Mouse (Mus musculus): ENCODE results near the gene 9930104L06Rik.

Gene 9930104L06Rik

DNA sequence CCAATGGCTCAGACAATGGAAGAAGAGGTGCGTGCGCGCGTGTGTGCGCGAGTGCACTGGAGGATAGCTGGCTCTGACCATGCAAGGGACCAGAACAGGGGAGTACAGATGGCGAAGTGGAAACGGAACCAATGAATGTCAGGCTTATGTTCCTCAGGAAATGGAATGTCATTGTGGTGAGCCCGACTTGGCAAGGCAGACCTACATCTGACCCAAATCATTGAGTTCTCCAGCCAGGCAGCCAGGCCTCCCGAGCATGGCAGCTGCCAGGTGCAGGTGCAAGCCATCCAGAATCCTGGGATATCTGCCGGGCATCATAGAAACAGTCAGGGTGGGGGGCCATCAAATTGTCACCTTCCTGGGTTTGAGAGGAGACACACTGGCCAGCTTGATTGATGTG lies 24.1 kb downstream of the 9930104L06Rik start:
- DNase-seq, result no peak

DNA sequence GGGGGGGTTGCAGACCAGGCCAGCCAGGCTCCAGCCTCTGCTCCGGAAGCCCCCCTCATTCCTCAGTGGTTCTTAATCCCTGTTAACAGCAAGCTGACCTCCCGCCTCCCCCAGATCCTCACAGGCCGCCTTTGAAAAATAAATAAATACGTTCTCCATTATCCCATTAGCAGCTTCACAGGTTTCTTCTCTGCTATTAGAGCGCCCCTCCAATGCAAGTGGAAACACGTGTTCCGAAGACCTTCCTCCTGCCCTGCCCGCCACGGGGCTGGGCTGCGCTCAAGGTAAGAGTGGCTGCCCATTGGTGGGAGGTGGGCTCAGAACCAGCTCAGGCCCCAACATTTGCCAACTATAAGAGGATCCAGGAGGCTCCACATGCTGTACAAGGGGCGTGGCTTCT lies 25.7 kb downstream of the 9930104L06Rik start:
- DNase-seq, result no peak

GRCm38 (mm10) chr4:124964912-124965599 lies 28.2 kb downstream of the 9930104L06Rik start:
- peak; percentile 76 for DNase-seq

DNA sequence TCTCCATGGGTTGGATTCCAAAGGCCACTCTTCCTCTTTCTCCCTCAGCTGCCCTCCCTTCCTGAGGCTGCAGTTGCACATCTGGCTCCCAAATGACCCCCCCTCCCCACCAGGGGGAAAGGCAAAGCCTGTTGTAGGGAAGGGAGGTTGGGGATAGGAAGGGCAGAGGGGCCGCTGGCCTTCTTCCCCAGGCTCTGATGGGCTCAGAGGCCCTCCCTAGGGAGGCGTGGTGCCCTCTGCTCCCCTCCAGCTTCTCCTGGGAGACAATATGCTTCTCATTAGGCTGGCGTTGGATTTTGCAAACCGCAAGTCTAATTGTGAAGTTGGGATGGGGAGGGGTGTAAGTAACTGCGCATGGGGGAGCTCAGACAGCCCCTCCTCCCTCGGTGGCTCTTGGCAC lies 31.9 kb downstream of the 9930104L06Rik start:
- DNase-seq, result peak; percentile 52

GRCm38 (mm10) chr4:124969219-124969848 lies 32.5 kb downstream of the 9930104L06Rik start:
- DNase-seq, result no peak

GRCm38 (mm10) chr4:124970194-124970593 lies 33.3 kb downstream of the 9930104L06Rik start:
- DNase-seq, result no peak

GRCm38 (mm10) chr4:124970677-124971076 lies 33.8 kb downstream of the 9930104L06Rik start:
- DNase-seq, result peak; percentile 34

GRCm38 (mm10) chr4:124971094-124971493 lies 34.2 kb downstream of the 9930104L06Rik start:
- no peak for DNase-seq

- peak; percentile 79 for DNase-seq
Observed at GRCm38 (mm10) chr4:124972316-124972715, 35.5 kb downstream of the 9930104L06Rik start.

GRCm38 (mm10) chr4:124973296-124973695 lies 36.4 kb downstream of the 9930104L06Rik start:
- no peak for DNase-seq

- no peak for DNase-seq
Observed at GRCm38 (mm10) chr4:124978201-124978600, 41.4 kb downstream of the 9930104L06Rik start.

DNA sequence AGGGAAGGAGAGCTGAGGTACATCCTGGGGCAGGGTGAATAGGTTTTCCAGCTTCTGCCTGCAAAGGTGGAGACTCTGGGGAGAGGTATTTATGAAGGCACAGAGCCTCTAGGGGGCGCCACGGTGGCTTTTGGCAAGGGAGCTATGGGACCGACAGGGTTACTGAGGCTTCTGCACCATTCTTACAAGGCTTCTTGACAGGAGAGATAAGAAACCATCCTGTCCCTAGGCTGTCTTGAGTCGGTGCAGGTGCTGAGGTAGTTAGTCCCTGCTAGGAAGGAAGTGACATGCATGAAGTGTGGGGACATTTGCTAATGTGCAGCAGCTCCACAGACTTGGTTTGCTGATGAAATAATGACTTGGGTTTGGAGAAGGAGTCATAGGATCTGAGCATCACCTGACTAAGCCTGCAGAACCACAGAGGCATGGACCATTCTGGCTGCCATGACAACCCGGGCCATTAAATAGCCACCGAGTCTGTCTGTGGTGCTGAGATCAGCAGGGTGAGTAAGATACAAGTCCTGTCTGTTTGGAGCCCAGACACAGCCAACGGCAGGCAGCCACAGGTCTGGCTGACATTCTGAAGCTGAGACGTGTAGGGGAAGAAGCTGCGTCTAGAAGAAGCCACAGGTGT lies 47.2 kb downstream of the 9930104L06Rik start:
- DNase-seq, result no peak

DNA sequence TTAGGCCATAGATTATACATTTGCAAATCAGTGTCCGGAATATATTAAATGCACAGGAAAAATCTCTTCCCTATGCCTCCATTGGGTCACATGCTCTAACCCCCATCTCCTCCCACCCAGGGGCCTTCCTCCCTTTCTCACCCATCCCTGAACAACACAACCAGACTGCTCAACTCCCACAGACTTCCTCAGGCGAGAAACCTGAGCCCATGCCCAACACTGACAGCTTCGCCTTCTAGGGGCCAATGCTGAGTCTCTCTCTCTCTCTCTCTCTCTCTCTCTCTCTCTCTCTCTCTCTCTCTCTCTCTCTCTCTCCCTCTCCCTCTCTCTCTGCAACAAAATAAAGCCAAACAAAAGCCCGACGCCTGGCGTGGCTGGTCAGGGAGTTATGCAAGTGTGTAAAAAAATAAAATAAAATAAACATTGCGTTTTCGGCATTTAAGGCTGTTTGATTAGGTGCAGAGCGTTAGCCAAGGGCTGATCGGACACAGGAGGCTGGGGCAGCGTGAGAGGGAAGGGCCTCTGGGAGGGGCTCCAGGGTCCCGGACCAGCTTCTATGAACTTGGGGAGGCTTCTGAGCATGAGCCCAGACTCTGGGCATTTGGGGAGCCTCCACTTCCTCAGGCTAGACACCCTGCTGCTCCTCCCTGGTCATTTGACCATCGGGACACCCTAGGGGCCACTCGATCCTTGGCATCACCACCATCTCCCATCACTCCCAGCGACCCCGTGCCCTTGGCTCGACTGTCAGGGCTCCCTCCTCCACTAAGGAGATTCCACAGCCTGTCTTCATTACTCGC lies 48.2 kb downstream of the 9930104L06Rik start:
- DNase-seq, result no peak

DNA sequence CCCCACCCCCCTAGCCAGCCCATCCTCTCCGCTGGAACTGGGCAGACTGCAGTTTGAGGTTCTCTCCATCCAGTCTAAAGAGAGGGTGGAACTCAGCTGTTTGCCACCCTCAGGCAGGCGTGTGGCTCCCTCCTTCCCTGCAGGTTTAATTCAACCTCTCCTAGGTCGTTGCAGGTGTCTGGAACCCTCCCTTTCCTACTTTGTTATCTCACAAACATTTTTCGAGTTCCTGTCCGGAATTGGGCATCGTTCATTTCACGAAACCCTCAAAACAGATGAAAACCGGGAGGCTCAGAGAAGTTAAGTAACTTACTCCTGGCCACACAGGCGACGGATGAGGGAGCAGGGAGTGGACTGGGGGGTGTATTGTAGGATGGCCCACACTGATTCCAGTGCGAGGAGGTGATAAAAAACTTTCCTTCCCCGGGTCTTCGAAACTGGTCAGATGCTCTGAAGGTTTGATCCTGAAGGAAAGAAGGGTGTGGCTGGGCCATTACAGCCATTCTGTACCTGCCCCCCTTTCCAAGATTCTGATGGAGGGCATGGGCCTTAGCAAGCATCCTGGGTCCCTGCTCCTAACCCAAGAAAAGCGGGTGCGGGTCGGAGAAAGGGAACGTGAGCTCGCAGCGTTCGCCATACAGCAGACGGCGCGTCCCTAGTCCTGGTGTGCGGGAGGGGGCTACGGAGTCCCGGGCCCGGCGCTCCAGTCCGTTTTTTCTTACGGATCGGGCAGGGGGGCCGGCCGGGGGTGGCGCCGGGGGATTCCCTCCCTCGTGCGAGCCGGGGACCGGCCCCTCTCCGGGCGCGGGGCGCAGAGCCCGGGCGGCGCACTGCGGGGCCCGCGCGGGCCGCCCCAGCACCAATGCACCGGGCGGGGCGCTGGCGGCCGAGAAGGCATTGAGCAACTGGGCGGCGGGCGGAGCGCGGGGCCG lies 49.1 kb downstream of the 9930104L06Rik start, which contains the start of gene Rspo1:
Gene Rspo1 (plus strand): TSS at position 760 of the 932 bp plus-strand sequence.
- peak; percentile 63 for DNase-seq

DNA sequence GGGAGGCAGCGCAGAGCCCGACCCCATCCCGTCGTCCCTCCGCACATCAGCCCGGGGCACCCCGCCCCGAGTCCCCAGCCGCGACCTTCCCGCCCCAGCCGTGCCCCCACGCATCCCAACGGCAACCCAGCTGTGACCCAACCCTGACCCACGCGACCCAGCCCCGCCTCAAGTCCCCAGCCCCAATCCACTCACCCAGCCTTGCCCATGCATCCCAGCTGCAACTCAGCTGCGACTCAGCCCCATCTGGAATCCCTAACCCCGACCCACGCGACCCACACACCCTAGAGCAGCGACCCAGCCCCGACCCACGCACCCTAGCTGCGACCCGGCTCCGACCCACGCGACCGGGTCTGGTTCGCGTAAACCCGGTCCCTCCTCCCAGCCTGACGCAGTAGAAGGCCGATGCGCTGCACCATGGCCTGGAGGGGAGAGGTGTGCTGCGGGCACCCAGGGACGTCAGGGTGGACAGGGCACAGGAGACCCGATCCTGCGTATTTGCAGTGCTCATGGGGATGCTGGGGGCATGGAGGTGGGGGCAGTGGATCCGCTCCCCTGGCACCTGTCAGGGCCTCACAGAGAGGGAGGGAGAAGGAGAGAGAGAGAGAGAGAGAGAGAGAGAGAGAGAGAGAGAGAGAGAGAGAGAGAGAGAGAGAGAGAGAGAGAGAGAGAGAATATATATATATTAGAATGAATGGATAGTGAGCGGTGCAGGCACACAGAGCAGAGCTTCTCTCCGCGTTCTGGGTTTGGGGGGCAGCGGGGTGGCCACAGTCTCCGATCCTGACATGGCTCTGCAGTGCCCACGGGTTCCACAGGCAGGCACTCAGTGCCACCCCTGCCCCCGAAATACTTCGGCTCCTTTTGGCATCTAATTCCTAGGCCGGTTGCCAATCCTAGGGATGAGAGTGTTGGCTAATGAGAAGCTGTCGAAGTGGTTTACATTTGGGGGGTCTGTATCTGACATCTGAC lies 50.2 kb downstream of the 9930104L06Rik start:
- no peak for DNase-seq

- DNase-seq, result no peak
Observed at GRCm38 (mm10) chr4:124987711-124988097, 50.9 kb downstream of the 9930104L06Rik start.

GRCm38 (mm10) chr4:124988382-124988781 lies 51.5 kb downstream of the 9930104L06Rik start:
- DNase-seq, result no peak

GRCm38 (mm10) chr4:124989787-124990253 lies 53.0 kb downstream of the 9930104L06Rik start:
- DNase-seq, result peak; percentile 66

GRCm38 (mm10) chr4:124990325-124990724 lies 53.5 kb downstream of the 9930104L06Rik start:
- DNase-seq, result no peak
